8 mouse cellular contexts compared by ENCODE assay signal in the genomic region with DNA sequence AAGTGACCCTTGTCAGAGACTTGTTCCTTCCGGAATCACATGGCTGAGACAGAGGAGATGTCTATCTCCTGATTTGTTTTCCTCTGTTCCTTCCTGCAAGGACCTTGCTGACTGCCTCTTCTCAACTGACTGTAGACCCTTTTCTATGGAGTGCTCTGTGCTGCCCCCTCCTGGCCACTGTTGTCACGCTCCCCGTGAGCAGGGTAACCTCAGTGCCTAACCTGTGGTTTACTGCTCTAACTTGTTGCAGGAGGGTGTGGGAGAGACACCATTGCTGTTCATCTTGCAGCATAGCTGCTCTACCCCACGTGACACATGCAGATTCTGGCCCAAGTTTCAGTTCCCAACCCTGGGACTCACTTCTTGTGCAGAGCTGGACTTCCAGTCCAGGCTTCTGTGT. TPM values are rescaled to one million over a fixed set of nuclear protein-coding genes. Genes with fewer than 3 reads are reported as not detected.
A peak's percentile ranks its signal among the peaks of the same experiment; 100 is the strongest.
DNase-seq lines count a peak whose midpoint lies in the region; ATAC-seq lines count a peak whose summit lies in the region.

No protein-coding gene starts in this region.

- no peaks in the 10 kb centered on the region for H3K9me3 ChIP-seq in midbrain, embryonic 11.5 days (ENCODE audit: control insufficient read depth, low read length)
- H3K9me3 ChIP-seq in midbrain, embryonic 15.5 days = no peaks in the 10 kb centered on the region
- no peaks in the 10 kb centered on the region for H3K9me3 ChIP-seq in stomach, embryonic 16.5 days (replicated peaks; ENCODE audit: control insufficient read depth, low read length)

- H3K27me3 ChIP-seq in midbrain, embryonic 11.5 days (ENCODE audit: control insufficient read depth, insufficient read depth, low read length) = no peaks in the 10 kb centered on the region
- no peaks in the 10 kb centered on the region for H3K27me3 ChIP-seq in midbrain, embryonic 15.5 days (replicated peaks)
- H3K27me3 ChIP-seq in stomach, embryonic 16.5 days (ENCODE audit: control insufficient read depth, insufficient read depth, low read length) = no peaks in the 10 kb centered on the region

- WGBS in midbrain, embryonic 11.5 days = 12% methylated on average over 4 of the region's 4 CpGs
- 16% methylated on average over 4 of the region's 4 CpGs for WGBS in midbrain, embryonic 15.5 days
- 27% methylated on average over 4 of the region's 4 CpGs for WGBS in stomach, embryonic 16.5 days

- no peak overlapping the region for H3K27ac ChIP-seq in midbrain, embryonic 11.5 days (ENCODE audit: low read depth, low read length)
- H3K27ac ChIP-seq in midbrain, embryonic 15.5 days = no peak overlapping the region
- no peak overlapping the region for H3K27ac ChIP-seq in stomach, embryonic 16.5 days (ENCODE audit: low read length)

- DNase-seq in midbrain, embryonic 11.5 days (ENCODE audit: low spot score, missing footprints) = peak; percentile 97
- DNase-seq in cerebellum, postnatal 25 days = peak; percentile 74 to 85
- DNase-seq in gastrocnemius, postnatal 25 days = peak; percentile 61
- peak; percentile 87 for DNase-seq in kidney, adult 11 months
- peak; percentile 75 for DNase-seq in left cerebral cortex, postnatal 4 days

- peak; percentile 30; the same call in 1 of the 2 replicates for ATAC-seq in midbrain, embryonic 11.5 days (ENCODE audit: low FRiP score)
- ATAC-seq in midbrain, embryonic 15.5 days (replicated peaks) = no peak
- ATAC-seq in monocyte, adult 5-6 weeks (replicated peaks; ENCODE audit: insufficient number of reproducible peaks, low FRiP score, low TSS enrichment, poor library complexity, severe bottlenecking) = peak; percentile 84
- ATAC-seq in stomach, embryonic 16.5 days (ENCODE audit: insufficient read depth, low FRiP score) = peak; percentile 75

- H3K4me2 ChIP-seq in midbrain, embryonic 11.5 days = no peak overlapping the region
- no peak overlapping the region for H3K4me2 ChIP-seq in midbrain, embryonic 15.5 days
- H3K4me2 ChIP-seq in stomach, embryonic 16.5 days (ENCODE audit: low read depth, low read length) = no peak overlapping the region

- H3K4me3 ChIP-seq in midbrain, embryonic 11.5 days (ENCODE audit: low read depth, low read length) = no peak overlapping the region
- no peak overlapping the region for H3K4me3 ChIP-seq in midbrain, embryonic 15.5 days
- H3K4me3 ChIP-seq in stomach, embryonic 16.5 days (replicated peaks; ENCODE audit: low read length) = no peak overlapping the region

- H3K36me3 ChIP-seq in midbrain, embryonic 11.5 days (ENCODE audit: control insufficient read depth, insufficient read depth, low read length) = no peaks in the 10 kb centered on the region
- no peaks in the 10 kb centered on the region for H3K36me3 ChIP-seq in midbrain, embryonic 15.5 days (replicated peaks)
- H3K36me3 ChIP-seq in stomach, embryonic 16.5 days (ENCODE audit: control insufficient read depth, insufficient read depth, low read length) = no peaks in the 10 kb centered on the region

- intact Hi-C loops in left cerebral cortex, postnatal 4 days (cut with DNase I) = loop anchor here (5.0 kb wide), 1 partner anchor 39 kb away; no protein-coding TSS in a partner anchor

- H3K4me1 ChIP-seq in midbrain, embryonic 11.5 days (ENCODE audit: control insufficient read depth, insufficient read depth, low read length) = no peaks in the 10 kb centered on the region
- H3K4me1 ChIP-seq in midbrain, embryonic 15.5 days = no peaks in the 10 kb centered on the region
- H3K4me1 ChIP-seq in stomach, embryonic 16.5 days (ENCODE audit: control insufficient read depth, insufficient read depth, low read length) = no peaks in the 10 kb centered on the region

- H3K9ac ChIP-seq in midbrain, embryonic 11.5 days (ENCODE audit: low read length) = no peak overlapping the region
- H3K9ac ChIP-seq in midbrain, embryonic 15.5 days = no peak overlapping the region
- no peak overlapping the region for H3K9ac ChIP-seq in stomach, embryonic 16.5 days (ENCODE audit: low read length)

RNA-seq across cellular contexts. Expression of a gene that starts 15.6 kb away (rescaled TPM):
- 1.0 and 1.7 TPM in 2 replicates for polyA plus RNA-seq in midbrain, embryonic 11.5 days (2014; fragmentation: Nextera tagmentation; extraction: Ambion mirVana)
- polyA plus RNA-seq in midbrain, embryonic 15.5 days (2015; fragmentation: Nextera tagmentation; extraction: Ambion mirVana) = 1.1 and 1.4 TPM in 2 replicates
- 10 to 100 TPM; 28.8 to 31.6 TPM for total RNA-seq in gastrocnemius, postnatal 25 days (2021)
- 10 to 100 TPM; 95.0 to 98.1 TPM for total RNA-seq in left cerebral cortex, postnatal 4 days (2021)
- 306 to 404 TPM (median 339 TPM) in 3 replicates for total RNA-seq in monocyte, adult 5-6 weeks (2017)
- polyA plus RNA-seq in stomach, embryonic 16.5 days (2015; fragmentation: Nextera tagmentation; extraction: Ambion mirVana) = 0.58 and 0.72 TPM in 2 replicates

RNA-seq across cellular contexts. Expression of a gene that starts 38.4 kb away (rescaled TPM):
- polyA plus RNA-seq in midbrain, embryonic 11.5 days (2014; fragmentation: Nextera tagmentation; extraction: Ambion mirVana) = 0.33 and 0.40 TPM in 2 replicates
- polyA plus RNA-seq in midbrain, embryonic 15.5 days (2015; fragmentation: Nextera tagmentation; extraction: Ambion mirVana) = 0.94 and 1.4 TPM in 2 replicates
- not detected for total RNA-seq in gastrocnemius, postnatal 25 days (2021)
- total RNA-seq in left cerebral cortex, postnatal 4 days (2021) = not detected
- 3.1 to 6.6 TPM in 2 of 3 replicates, not detected in the other for total RNA-seq in monocyte, adult 5-6 weeks (2017)
- 40.7 and 53.2 TPM in 2 replicates for polyA plus RNA-seq in stomach, embryonic 16.5 days (2015; fragmentation: Nextera tagmentation; extraction: Ambion mirVana)

RNA-seq across cellular contexts. Expression of a gene that starts 43.0 kb away (rescaled TPM):
- polyA plus RNA-seq in midbrain, embryonic 11.5 days (2014; fragmentation: Nextera tagmentation; extraction: Ambion mirVana) = 1.6 and 1.9 TPM in 2 replicates
- 3.0 and 4.3 TPM in 2 replicates for polyA plus RNA-seq in midbrain, embryonic 15.5 days (2015; fragmentation: Nextera tagmentation; extraction: Ambion mirVana)
- 1 to 10 TPM; 3.0 to 4.7 TPM for total RNA-seq in gastrocnemius, postnatal 25 days (2021)
- total RNA-seq in left cerebral cortex, postnatal 4 days (2021) = 1 to 10 TPM; 7.9 to 8.1 TPM
- 99.6 to 134 TPM (median 117 TPM) in 3 replicates for total RNA-seq in monocyte, adult 5-6 weeks (2017)
- polyA plus RNA-seq in stomach, embryonic 16.5 days (2015; fragmentation: Nextera tagmentation; extraction: Ambion mirVana) = 9.3 and 12.0 TPM in 2 replicates

RNA-seq across cellular contexts. Expression of a gene that starts 57.5 kb away (rescaled TPM):
- polyA plus RNA-seq in midbrain, embryonic 11.5 days (2014; fragmentation: Nextera tagmentation; extraction: Ambion mirVana) = 60.9 and 62.4 TPM in 2 replicates
- 75.8 and 79.0 TPM in 2 replicates for polyA plus RNA-seq in midbrain, embryonic 15.5 days (2015; fragmentation: Nextera tagmentation; extraction: Ambion mirVana)
- total RNA-seq in gastrocnemius, postnatal 25 days (2021) = 1 to 10 TPM; 4.4 to 6.2 TPM
- 10 to 100 TPM; 50.0 to 61.8 TPM for total RNA-seq in left cerebral cortex, postnatal 4 days (2021)
- 17.1 to 24.7 TPM (median 21.6 TPM) in 3 replicates for total RNA-seq in monocyte, adult 5-6 weeks (2017)
- polyA plus RNA-seq in stomach, embryonic 16.5 days (2015; fragmentation: Nextera tagmentation; extraction: Ambion mirVana) = 34.4 and 35.9 TPM in 2 replicates

RNA-seq across cellular contexts. Expression of a gene that starts 59.3 kb away (rescaled TPM):
- 250 and 264 TPM in 2 replicates for polyA plus RNA-seq in midbrain, embryonic 11.5 days (2014; fragmentation: Nextera tagmentation; extraction: Ambion mirVana)
- 192 and 206 TPM in 2 replicates for polyA plus RNA-seq in midbrain, embryonic 15.5 days (2015; fragmentation: Nextera tagmentation; extraction: Ambion mirVana)
- 10 to 100 TPM; 62.4 to 67.2 TPM for total RNA-seq in gastrocnemius, postnatal 25 days (2021)
- total RNA-seq in left cerebral cortex, postnatal 4 days (2021) = 100 to 1,000 TPM; 100 to 104 TPM
- 93.8 to 134 TPM (median 113 TPM) in 3 replicates for total RNA-seq in monocyte, adult 5-6 weeks (2017)
- polyA plus RNA-seq in stomach, embryonic 16.5 days (2015; fragmentation: Nextera tagmentation; extraction: Ambion mirVana) = 244 TPM in 2 replicates

Comparison
In these comparisons a context has a peak if more than half of its experiments do, and no peak if none do; other contexts are left out.
1. RNA of a gene that starts 43.0 kb away (total RNA-seq): 99.6 to 134 TPM in monocyte, adult 5-6 weeks; 7.9 to 8.1 TPM in left cerebral cortex, postnatal 4 days and 3.0 to 4.7 TPM in gastrocnemius, postnatal 25 days; every median in the first group is over 10 times any median in the second.
2. Peak in every context shown above with its lines, with median percentiles within 50 percentile points of each other: DNase-seq.